Mouse (Mus musculus) common myeloid progenitor, adult 5-6 weeks (primary cell): Measurements from ENCODE around the gene Sh2b1. TPM values are rescaled to one million over a fixed set of nuclear protein-coding genes. Genes with fewer than 3 reads are reported as not detected.

Experiments
- ATAC-seq: replicated peaks from 2 replicates; pipeline ENCODE4 v1.8.0; 2016; ENCODE audit warnings: low read depth, mild to moderate bottlenecking, moderate TSS enrichment, inconsistent platforms; ENCODE audit not compliant: poor library complexity, severe bottlenecking
- total RNA-seq: library from RNA; stranded (forward); fragments of 200-1000, 187-1606 nt; gene quantifications from 2 replicates; pipeline ENCODE4 v1.2.3, GENCODE M21; 2017

Gene Sh2b1
- total RNA-seq, 1 experiment from 2014 or later, result 16.6 TPM

GRCm38 (mm10) chr7:126458844-126459618 is 16.2 kb downstream of the Sh2b1 start:
- ATAC-seq, result no peak

- ATAC-seq, result no peak
Observed at GRCm38 (mm10) chr7:126458225-126458624, 17.0 kb downstream of the Sh2b1 start.

- peak; percentile 77 for ATAC-seq
Observed at GRCm38 (mm10) chr7:126456382-126457266, 18.6 kb downstream of the Sh2b1 start.

- no peak for ATAC-seq
Observed at GRCm38 (mm10) chr7:126455242-126455641, 20.0 kb downstream of the Sh2b1 start.

- ATAC-seq, result no peak
Observed at GRCm38 (mm10) chr7:126453861-126454260, 21.4 kb downstream of the Sh2b1 start.

- ATAC-seq, result no peak
Observed at GRCm38 (mm10) chr7:126452244-126452643, 23.0 kb downstream of the Sh2b1 start.

GRCm38 (mm10) chr7:126450641-126451040 is 24.6 kb downstream of the Sh2b1 start:
- no peak for ATAC-seq

GRCm38 (mm10) chr7:126449991-126450390 is 25.2 kb downstream of the Sh2b1 start:
- ATAC-seq, result no peak

- peak; percentile 78 for ATAC-seq
Observed at GRCm38 (mm10) chr7:126448481-126448880, 26.7 kb downstream of the Sh2b1 start.

GRCm38 (mm10) chr7:126446217-126446616 is 29.0 kb downstream of the Sh2b1 start:
- ATAC-seq, result no peak

GRCm38 (mm10) chr7:126445104-126445815 is 30.0 kb downstream of the Sh2b1 start:
- no peak for ATAC-seq

- no peak for ATAC-seq
Observed at GRCm38 (mm10) chr7:126444536-126444935, 30.7 kb downstream of the Sh2b1 start.

- ATAC-seq, result no peak
Observed at GRCm38 (mm10) chr7:126443997-126444396, 31.2 kb downstream of the Sh2b1 start.

- no peak for ATAC-seq
Observed at GRCm38 (mm10) chr7:126440134-126440533, 35.1 kb downstream of the Sh2b1 start.

- peak; percentile 96 for ATAC-seq
Observed at GRCm38 (mm10) chr7:126436851-126437250, 38.4 kb downstream of the Sh2b1 start.

- ATAC-seq, result no peak
Observed at GRCm38 (mm10) chr7:126435801-126436200, 39.4 kb downstream of the Sh2b1 start.

- ATAC-seq, result no peak
Observed at GRCm38 (mm10) chr7:126434726-126435125, 40.5 kb downstream of the Sh2b1 start.

- no peak for ATAC-seq
Observed at GRCm38 (mm10) chr7:126430167-126430566, 45.1 kb downstream of the Sh2b1 start.

- no peak for ATAC-seq
Observed at GRCm38 (mm10) chr7:126429503-126429898, 45.7 kb downstream of the Sh2b1 start.
